Mouse (Mus musculus): ENCODE data around the gene Hsf5.

The Hsf5 gene

GRCm38 (mm10) chr11:87590841-87591525 lies 26.0 kb upstream of the Hsf5 start:
- peak; percentile 35 for DNase-seq

GRCm38 (mm10) chr11:87591526-87592353 lies 25.2 kb upstream of the Hsf5 start, which contains the start of gene Mtmr4:
Mtmr4 (plus strand) TSS chr11:87592162.
- DNase-seq = peak; percentile 98

DNA sequence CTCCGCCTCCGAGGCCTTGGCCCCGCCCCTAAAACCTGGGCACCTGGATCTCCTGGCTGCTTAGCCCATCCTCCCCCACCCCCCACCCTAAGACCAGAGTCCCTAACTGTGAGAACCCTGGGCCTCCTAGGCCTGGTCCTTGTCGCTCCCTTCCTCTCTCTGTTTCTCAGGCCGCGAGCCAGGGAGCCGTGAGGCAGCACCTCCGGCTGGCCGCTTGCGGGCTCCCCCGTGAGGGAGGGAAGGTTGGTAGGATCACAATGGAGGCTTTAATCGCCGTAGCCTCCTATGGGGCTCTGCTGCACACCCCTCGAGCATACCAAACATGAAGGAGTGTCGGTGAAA lies 24.6 kb upstream of the Hsf5 start:
- DNase-seq = no peak

DNA sequence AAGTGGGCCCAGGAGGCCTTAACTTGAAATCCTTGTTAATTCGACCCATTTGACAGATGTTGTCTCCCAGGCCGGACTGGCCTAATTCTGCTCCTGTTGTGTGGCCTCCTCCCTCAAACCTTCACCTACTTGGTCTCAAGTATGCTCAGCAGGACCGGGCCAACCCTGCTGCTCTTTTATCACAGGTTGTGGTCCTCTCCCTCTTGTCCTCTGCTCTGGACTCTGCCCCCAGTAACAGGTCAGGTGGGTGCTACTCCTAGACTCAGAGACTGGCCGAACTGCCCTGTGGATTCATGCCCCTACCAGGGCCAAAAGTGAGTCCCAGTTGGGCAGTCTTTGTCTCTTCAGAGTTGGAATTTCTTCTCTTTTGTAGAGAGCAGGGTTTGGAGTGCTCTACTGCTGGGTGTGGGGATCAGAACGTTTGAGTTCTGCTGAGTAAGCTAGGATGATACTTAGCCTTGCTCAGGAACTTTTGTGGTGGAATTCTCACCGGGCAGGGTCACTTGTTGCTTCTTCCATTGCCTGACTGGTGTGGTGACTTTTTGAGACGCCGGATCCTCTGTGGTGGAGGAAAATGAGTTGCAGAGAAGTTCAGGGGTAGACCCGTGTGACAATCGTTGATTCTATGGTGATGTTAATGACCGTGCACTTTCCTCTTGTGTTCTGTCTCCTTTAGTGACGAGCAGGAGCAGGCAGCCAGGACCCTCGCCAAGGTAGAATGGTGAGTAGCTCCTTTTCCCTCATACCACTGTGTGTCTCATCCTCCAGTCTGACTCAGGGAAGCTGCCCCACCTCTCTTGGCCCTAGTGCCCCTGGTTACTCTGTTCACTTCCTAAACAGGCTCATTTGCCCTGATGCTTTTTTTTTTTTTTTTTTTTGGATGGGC lies 24.0 kb upstream of the Hsf5 start:
- no peak for DNase-seq

GRCm38 (mm10) chr11:87595327-87595841 lies 21.6 kb upstream of the Hsf5 start:
- peak; percentile 82 for DNase-seq

GRCm38 (mm10) chr11:87595976-87596375 lies 21.0 kb upstream of the Hsf5 start:
- DNase-seq = no peak

DNA sequence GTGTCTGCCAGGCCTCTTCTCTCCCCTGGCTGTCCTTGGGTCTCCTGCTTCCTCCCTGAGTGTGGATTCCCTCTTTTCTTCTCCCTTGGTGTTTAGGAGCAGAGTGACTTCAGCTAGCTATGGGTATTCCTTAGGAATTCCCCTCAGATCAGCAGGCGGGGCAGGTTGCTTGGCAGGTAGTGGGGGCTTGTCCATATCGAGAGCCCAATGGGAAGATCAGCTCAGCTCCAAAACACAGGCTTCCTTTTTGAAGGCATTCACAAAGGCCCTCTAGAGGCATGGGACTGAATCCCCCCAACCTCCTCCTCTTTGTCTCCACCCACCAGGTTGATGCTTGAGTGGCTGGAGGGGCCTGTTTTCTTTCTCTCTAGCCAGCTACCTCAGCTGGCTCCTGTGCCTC lies 20.5 kb upstream of the Hsf5 start:
- DNase-seq = no peak

DNA sequence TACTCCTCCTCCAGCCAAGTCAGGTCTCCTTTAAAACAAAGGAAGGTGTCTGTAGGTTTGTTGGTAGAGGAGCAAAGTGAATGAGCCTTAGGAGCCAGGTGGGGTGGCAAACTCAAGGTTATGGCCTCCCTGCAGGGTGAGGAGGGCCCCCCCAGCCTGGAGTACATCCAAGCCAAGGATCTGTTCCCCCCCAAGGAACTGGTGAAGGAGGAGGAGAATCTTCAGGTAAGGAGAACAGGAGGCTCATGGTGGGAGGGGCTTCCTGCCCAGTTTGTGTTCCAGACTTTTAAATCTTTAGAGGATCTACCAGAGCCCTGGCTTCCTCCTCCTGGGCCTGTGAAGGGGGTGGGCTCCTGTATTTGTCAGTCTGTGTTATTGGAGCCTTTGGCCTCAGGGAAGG lies 19.9 kb upstream of the Hsf5 start:
- DNase-seq = no peak

DNA sequence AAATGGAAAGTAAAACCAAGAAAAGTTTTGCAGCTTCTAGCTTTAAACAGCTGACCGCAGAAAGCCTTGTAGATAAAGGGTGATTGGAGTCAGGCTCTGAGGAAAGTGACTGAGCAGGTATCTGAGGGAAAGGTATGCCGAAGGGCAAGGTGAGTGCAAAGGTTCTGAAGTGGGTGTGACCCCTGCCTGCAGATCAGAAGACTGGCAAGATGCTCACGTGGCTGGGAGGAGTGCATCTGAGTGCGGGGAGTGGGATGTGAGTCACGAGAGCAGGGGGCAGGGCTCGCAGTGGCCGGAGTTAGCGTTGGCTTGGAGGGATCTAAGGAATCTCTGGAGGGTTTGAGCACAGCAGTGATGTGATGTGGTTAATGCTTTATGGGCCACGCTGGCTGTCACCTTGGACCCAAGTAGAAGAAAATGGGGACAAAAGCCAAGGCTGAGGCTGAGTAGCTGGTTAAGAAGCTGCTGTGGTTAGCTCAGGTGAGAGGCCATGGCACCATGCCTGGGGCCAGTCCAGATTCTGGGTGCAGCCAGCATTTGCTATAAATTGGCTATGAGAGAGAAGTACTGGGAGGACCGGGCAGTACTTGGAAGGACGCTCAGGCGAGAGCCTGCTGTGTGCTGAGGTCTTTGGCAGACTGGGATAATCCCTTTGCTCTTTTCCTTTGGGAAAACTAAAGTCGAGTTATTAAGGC lies 17.4 kb upstream of the Hsf5 start:
- no peak for DNase-seq

DNA sequence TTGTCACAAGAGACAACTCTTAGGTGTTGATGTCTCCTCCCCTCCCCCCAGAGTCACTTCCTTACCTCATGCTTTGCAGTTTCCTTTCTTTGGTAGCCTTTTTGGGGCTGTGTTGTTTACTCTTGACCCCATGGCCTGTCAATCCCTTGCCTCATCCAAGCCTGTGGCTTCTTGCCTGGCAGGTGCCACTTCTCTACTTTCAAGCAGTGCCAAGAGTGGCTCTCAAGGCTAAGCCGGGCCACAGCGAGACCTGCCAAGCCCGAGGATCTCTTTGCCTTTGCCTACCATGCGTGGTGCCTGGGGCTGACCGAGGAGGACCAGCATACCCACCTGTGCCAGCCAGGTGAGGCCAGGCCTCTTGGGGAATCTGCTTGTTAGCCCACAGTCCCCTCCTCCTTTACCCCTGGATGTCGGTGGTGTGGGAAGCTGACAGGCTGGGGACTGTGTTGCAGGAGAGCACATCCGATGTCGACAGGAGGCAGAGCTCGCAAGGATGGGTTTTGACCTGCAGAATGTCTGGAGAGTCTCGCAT lies 16.6 kb upstream of the Hsf5 start:
- no peak for DNase-seq

GRCm38 (mm10) chr11:87602234-87602633 lies 14.7 kb upstream of the Hsf5 start:
- DNase-seq = no peak

- DNase-seq = no peak
Observed at GRCm38 (mm10) chr11:87603571-87603970, 13.4 kb upstream of the Hsf5 start.

DNA sequence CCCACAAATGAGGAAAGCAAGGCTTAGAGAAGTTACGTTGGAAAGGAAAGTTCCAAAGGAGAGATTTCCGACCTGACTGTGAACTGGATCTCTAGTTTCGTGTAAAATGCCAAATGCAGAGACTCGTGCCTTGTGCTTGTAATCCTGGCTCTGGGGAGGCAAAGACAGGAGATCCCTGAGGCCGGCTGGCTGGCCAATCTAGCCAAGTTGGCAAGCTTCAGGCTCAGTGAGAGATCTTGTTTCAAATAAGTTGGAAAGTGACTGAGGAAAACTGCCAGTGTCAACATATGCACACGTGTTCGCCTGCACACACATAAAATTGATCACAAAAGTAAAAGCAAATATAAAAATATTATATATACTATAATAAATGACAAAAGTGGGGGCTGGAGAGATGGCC lies 7.7 kb upstream of the Hsf5 start:
- DNase-seq = no peak

DNA sequence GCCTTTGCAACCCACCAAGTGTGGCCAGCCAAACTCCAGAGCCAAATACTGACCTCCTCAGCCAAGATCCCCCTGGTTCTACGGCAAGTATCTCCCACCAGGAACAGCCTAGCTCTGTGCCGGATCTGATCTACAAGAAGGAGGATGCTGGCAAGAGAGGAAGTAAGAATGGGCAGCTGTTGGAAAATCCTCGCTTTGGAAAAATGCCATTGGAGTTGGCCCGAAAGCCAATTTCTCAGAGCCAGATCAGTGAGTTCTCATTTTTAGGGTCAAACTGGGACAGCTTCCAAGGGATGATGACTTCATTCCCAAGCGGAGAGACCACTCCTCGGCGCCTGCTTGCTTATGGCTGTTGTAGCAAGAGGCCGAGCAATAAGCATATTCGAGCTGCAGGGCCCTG lies 5.4 kb upstream of the Hsf5 start:
- no peak for DNase-seq

DNA sequence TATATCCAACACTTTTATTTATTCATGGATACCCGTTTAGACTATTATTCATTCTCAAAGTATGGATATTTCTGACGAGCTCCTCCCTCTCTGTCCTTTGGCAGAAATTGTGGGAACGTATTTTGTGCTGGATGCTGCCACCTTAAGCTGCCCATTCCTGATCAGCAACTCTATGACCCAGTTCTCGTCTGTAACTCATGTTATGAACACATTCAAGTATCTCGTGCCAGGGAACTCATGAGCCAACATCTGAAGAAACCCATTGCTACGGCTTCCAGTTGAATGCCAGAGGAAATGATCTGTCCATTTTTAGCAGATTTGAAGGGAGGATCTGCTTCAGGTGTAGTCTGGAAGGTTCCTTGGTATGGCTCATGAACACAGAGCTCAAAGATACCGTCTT lies 3.0 kb upstream of the Hsf5 start:
- no peak for DNase-seq

- no peak for DNase-seq
Observed at GRCm38 (mm10) chr11:87615551-87615950, 1.4 kb upstream of the Hsf5 start.

DNA sequence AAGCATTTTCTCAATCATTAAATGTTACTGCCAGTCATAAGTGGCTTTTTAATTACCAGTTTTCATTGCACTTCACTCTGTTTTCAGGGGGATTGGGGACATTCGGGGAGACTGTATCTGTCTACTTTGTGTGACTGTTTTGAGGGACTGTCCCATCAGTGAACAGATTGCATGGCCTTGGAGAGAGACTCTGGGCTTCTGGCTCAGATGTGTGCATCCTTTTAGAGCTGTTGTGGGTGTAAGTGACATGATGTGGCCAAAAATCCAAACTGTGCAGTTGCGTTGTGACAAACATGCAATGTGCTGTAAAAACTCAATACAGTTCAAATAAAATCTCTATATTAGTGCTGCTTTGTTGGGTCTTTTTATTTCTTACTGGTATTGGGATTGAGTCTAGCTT lies 1.0 kb upstream of the Hsf5 start:
- no peak for DNase-seq

DNA sequence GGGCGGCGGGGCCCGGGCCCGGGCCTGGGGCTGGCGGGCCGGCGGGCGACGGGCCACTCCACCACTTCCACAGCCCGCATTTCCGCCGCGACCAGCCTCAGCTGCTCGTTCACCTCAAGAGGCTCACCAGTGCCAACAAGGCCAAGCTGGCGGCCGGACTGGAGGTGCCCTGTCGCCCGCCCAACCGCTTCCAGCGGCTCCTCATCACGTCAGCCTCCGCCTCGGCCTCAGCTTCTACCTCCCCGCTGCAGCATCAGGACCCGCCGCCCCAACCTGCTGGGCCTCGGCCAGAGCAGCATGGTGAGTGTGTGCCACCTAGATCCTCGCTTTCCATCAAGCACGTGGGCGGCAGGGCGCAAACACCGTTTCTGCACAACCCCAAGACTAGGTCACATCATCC lies 642 bp downstream of the Hsf5 start:
- DNase-seq = no peak

GRCm38 (mm10) chr11:87623160-87623559 lies 6.2 kb downstream of the Hsf5 start:
- no peak for DNase-seq

- peak; percentile 65 for DNase-seq
Observed at GRCm38 (mm10) chr11:87629859-87630258, 12.9 kb downstream of the Hsf5 start.

- DNase-seq = no peak
Observed at GRCm38 (mm10) chr11:87638793-87639192, 21.8 kb downstream of the Hsf5 start.

DNA sequence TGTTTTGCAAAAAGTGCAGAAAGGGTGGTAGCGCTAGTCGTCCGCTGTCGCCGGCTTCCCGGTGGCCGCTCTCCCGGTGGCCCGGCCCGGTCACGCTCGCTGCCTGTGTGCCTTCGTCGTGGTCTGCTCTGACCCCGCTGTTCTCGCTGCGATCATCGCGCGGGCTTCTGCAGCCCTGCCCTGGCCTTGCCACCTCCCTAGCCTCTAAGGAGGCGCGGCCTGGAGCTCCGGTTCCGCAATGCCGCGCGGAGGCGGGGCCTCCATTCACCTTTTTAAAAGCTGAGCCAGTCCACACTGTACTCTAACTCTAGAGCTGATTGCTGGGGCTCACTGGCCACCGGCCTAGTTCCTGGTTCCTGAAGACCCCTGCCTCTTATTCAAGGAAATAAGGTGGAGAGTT lies 22.2 kb downstream of the Hsf5 start:
- DNase-seq = peak; percentile 21

All from thymus, postnatal 14 days (tissue).